Mouse (Mus musculus): ENCODE data around the gene Stra6.

Stra6 gene

GRCm38 (mm10) chr9:58063531-58063930 lies at the start of gene Stra6:
Gene Stra6, plus strand, starts transcription at chr9:58063788.
- DNase-seq (ENCODE audit: low spot score) = no peak

- no peak for DNase-seq (ENCODE audit: low spot score)
These were observed 49.0 kb upstream of the Stra6 start for GRCm38 (mm10) chr9:58014393-58015160.

GRCm38 (mm10) chr9:58015856-58016255 lies 47.7 kb upstream of the Stra6 start:
- DNase-seq (ENCODE audit: low spot score) = no peak

- no peak for DNase-seq (ENCODE audit: low spot score)
These were observed 46.6 kb upstream of the Stra6 start for GRCm38 (mm10) chr9:58016962-58017361.

- DNase-seq (ENCODE audit: low spot score) = no peak
These were observed 45.2 kb upstream of the Stra6 start for GRCm38 (mm10) chr9:58018385-58018784.

- no peak for DNase-seq (ENCODE audit: low spot score)
These were observed 37.6 kb upstream of the Stra6 start for GRCm38 (mm10) chr9:58025995-58026394.

GRCm38 (mm10) chr9:58027426-58028180 lies 36.0 kb upstream of the Stra6 start:
- no peak for DNase-seq (ENCODE audit: low spot score)

GRCm38 (mm10) chr9:58028841-58029240 lies 34.7 kb upstream of the Stra6 start:
- no peak for DNase-seq (ENCODE audit: low spot score)

- no peak for DNase-seq (ENCODE audit: low spot score)
These were observed 34.0 kb upstream of the Stra6 start for GRCm38 (mm10) chr9:58029635-58030034.

GRCm38 (mm10) chr9:58031895-58032294 lies 31.7 kb upstream of the Stra6 start:
- DNase-seq (ENCODE audit: low spot score) = no peak

- DNase-seq (ENCODE audit: low spot score) = peak; percentile 34
These were observed 28.1 kb upstream of the Stra6 start for GRCm38 (mm10) chr9:58035519-58035918.

GRCm38 (mm10) chr9:58035951-58036698 lies 27.5 kb upstream of the Stra6 start:
- DNase-seq (ENCODE audit: low spot score) = no peak

GRCm38 (mm10) chr9:58036961-58037360 lies 26.6 kb upstream of the Stra6 start:
- no peak for DNase-seq (ENCODE audit: low spot score)

GRCm38 (mm10) chr9:58038500-58039168 lies 25.0 kb upstream of the Stra6 start:
- peak; percentile 55 for DNase-seq (ENCODE audit: low spot score)

GRCm38 (mm10) chr9:58040977-58041376 lies 22.6 kb upstream of the Stra6 start:
- no peak for DNase-seq (ENCODE audit: low spot score)

GRCm38 (mm10) chr9:58042391-58042790 lies 21.2 kb upstream of the Stra6 start:
- DNase-seq (ENCODE audit: low spot score) = no peak

GRCm38 (mm10) chr9:58043496-58044017 lies 20.0 kb upstream of the Stra6 start:
- DNase-seq (ENCODE audit: low spot score) = no peak

- DNase-seq (ENCODE audit: low spot score) = no peak
These were observed 18.8 kb upstream of the Stra6 start for GRCm38 (mm10) chr9:58044828-58045227.

- DNase-seq (ENCODE audit: low spot score) = no peak
These were observed 17.9 kb upstream of the Stra6 start for GRCm38 (mm10) chr9:58045646-58046045.

GRCm38 (mm10) chr9:58047061-58047460 lies 16.5 kb upstream of the Stra6 start:
- DNase-seq (ENCODE audit: low spot score) = no peak

- DNase-seq (ENCODE audit: low spot score) = no peak
These were observed 15.0 kb upstream of the Stra6 start for GRCm38 (mm10) chr9:58048621-58049020.

GRCm38 (mm10) chr9:58049186-58049585 lies 14.4 kb upstream of the Stra6 start:
- no peak for DNase-seq (ENCODE audit: low spot score)
